Mouse (Mus musculus) forebrain, postnatal 0 days (tissue): ENCODE measurements around the gene Pde4dip. TPM values are rescaled to one million over a fixed set of nuclear protein-coding genes. Genes with fewer than 3 reads are reported as not detected.

ENCODE experiments used
- ATAC-seq: fragments of 200-750 bp; cut with Nextera tagmentation; 2 replicates; pipeline ENCODE4 v1.8.0; 2017; ENCODE audit warnings: mild to moderate bottlenecking, moderate library complexity
- DNase-seq: peaks from one replicate; pipeline ENCODE4 v3.0.0-alpha.2; 2015
- H3K27ac ChIP-seq: fragments of 300-500 bp; sonication (generic); 2 replicates; pipeline ENCODE4 v1.5.1; 2014; ENCODE audit warnings: low read depth, mild to moderate bottlenecking, antibody characterized with exemption, low read length, moderate library complexity, mixed read lengths
- H3K27me3 ChIP-seq: fragments of 300-500 bp; sonication (generic); 2 replicates; pipeline ENCODE4 v1.6.1; 2014; ENCODE audit warnings: mild to moderate bottlenecking, low read length, mixed read lengths; ENCODE audit not compliant: insufficient read depth
- H3K36me3 ChIP-seq: fragments of 300-500 bp; sonication (generic); 2 replicates; pipeline ENCODE4 v1.6.1; 2014; ENCODE audit warnings: mild to moderate bottlenecking, moderate library complexity; ENCODE audit not compliant: insufficient read depth
- H3K4me1 ChIP-seq: fragments of 300-500 bp; sonication (generic); 2 replicates; pipeline ENCODE4 v1.6.1; 2014; ENCODE audit warnings: antibody characterized with exemption; ENCODE audit not compliant: insufficient read depth
- H3K4me2 ChIP-seq: fragments of 300-500 bp; sonication (generic); 2 replicates; pipeline ENCODE4 v1.6.1; 2014; ENCODE audit warnings: low read depth, mild to moderate bottlenecking, moderate library complexity
- H3K4me3 ChIP-seq: fragments of 300-500 bp; sonication (generic); 2 replicates; pipeline ENCODE4 v1.5.1; 2014; ENCODE audit warnings: low read depth, low read length, mixed read lengths
- H3K9ac ChIP-seq: fragments of 300-500 bp; sonication (generic); 2 replicates; pipeline ENCODE4 v1.6.1; 2014; ENCODE audit warnings: mild to moderate bottlenecking
- H3K9me3 ChIP-seq: fragments of 300-500 bp; sonication (generic); 2 replicates; pipeline ENCODE4 v1.6.1; 2016; ENCODE audit warnings: low read length
- CTCF ChIP-seq: sonication (generic); IDR thresholded peaks from 2 replicates; pipeline ENCODE4 v1.5.1; 2016; ENCODE audit warnings: antibody characterized with exemption, control low read depth, low read depth
- WGBS: fragments of 180-500 bp; shearing (Covaris S2); extraction: QIAGEN DNeasy Blood & Tissue Kit; methylation state at CpG from one replicate; pipeline ENCODE4 v1.1.7; 2014; 5-methylcytosine and 5-hydroxymethylcytosine counted together
- polyA plus RNA-seq: library from polyadenylated mRNA; unstranded; fragments of >200 nt; fragmentation: Nextera tagmentation; extraction: Ambion mirVana; gene quantifications from 2 replicates; pipeline ENCODE4 v1.2.1, GENCODE M21; 2015
- total RNA-seq: library from RNA; depleted of rRNA; stranded (reverse); fragments of >200 nt; gene quantifications from 2 replicates; pipeline ENCODE4 v1.2.3, GENCODE M21; 2014

Pde4dip gene
- total and polyA plus RNA-seq, 2 experiments from 2014 or later: 53.1 to 118 TPM

GRCm38 (mm10) chr3:97869730-97870129 is 18.8 kb downstream of the Pde4dip start:
- no peak overlapping the region for H3K27ac ChIP-seq
- H3K4me1 ChIP-seq: no peaks in the 10 kb centered on the region
- no peaks in the 10 kb centered on the region for H3K9me3 ChIP-seq
- no peak overlapping the region for H3K4me2 ChIP-seq
- H3K9ac ChIP-seq: no peak overlapping the region
- 80% methylated on average over 4 of the region's 4 CpGs for WGBS
- no peak for TF ChIP-seq CTCF
- no peak overlapping the region for H3K4me3 ChIP-seq
- DNase-seq (no peak), ATAC-seq (no peak)
- no peaks in the 10 kb centered on the region for H3K36me3 ChIP-seq
- no peaks in the 10 kb centered on the region for H3K27me3 ChIP-seq

- DNase-seq: no peak
- TF ChIP-seq CTCF: no peak
- H3K4me3 ChIP-seq: no peak overlapping the region
- H3K27me3 ChIP-seq: no peaks in the 10 kb centered on the region
- no peaks in the 10 kb centered on the region for H3K4me1 ChIP-seq
- H3K4me2 ChIP-seq: peak overlapping the region; percentile 98; the same call in 1 of the 2 replicates
- no peaks in the 10 kb centered on the region for H3K9me3 ChIP-seq
- no peak overlapping the region for H3K9ac ChIP-seq
- no peak overlapping the region for H3K27ac ChIP-seq
- no peaks in the 10 kb centered on the region for H3K36me3 ChIP-seq
- no peak for ATAC-seq
- WGBS: 49% methylated on average over 5 of the region's 5 CpGs
Measured at GRCm38 (mm10) chr3:97868733-97869132, 19.8 kb downstream of the Pde4dip start.

- WGBS: 5% methylated on average over 42 of the region's 42 CpGs
- Histone ChIP-seq H3K4me2 (peak overlapping the region; percentile 98), H3K27me3 (no peaks in the 10 kb centered on the region), H3K9ac (peak overlapping the region; percentile 64), H3K4me3 (peak overlapping the region; percentile 59), H3K27ac (peak overlapping the region; percentile 50; the same call in 1 of the 2 replicates), H3K36me3 (no peaks in the 10 kb centered on the region), H3K4me1 (no peaks in the 10 kb centered on the region), H3K9me3 (no peaks in the 10 kb centered on the region)
- ATAC-seq (peak; percentile 96), DNase-seq (peak; percentile 74)
- no peak for TF ChIP-seq CTCF
Measured at GRCm38 (mm10) chr3:97868024-97868689, 20.4 kb downstream of the Pde4dip start.

- Histone ChIP-seq H3K27me3 (no peaks in the 10 kb centered on the region), H3K9ac (peak overlapping the region; percentile 64), H3K36me3 (no peaks in the 10 kb centered on the region), H3K4me1 (no peaks in the 10 kb centered on the region), H3K9me3 (no peaks in the 10 kb centered on the region), H3K27ac (peak overlapping the region; percentile 50; the same call in 1 of the 2 replicates), H3K4me3 (peak overlapping the region; percentile 59), H3K4me2 (peak overlapping the region; percentile 98)
- DNase-seq (peak; percentile 40), ATAC-seq (peak; percentile 69)
- no peak; the same call in 1 of the 2 replicates for TF ChIP-seq CTCF
- WGBS: 7% methylated on average over 27 of the region's 28 CpGs
Measured at GRCm38 (mm10) chr3:97867221-97868023, 21.1 kb downstream of the Pde4dip start.

- ATAC-seq (no peak), DNase-seq (no peak)
- 0 out of 2 replicates have a peak overlapping the region, but pooled peaks have one; percentile 64 for H3K9ac ChIP-seq
- H3K4me3 ChIP-seq: peak overlapping the region; percentile 59
- H3K4me1 ChIP-seq: no peaks in the 10 kb centered on the region
- H3K9me3 ChIP-seq: no peaks in the 10 kb centered on the region
- no peaks in the 10 kb centered on the region for H3K36me3 ChIP-seq
- WGBS: 59% methylated on average over 4 of the region's 4 CpGs
- H3K27ac ChIP-seq: no peak overlapping the region
- TF ChIP-seq CTCF: no peak
- H3K27me3 ChIP-seq: no peaks in the 10 kb centered on the region
- H3K4me2 ChIP-seq: peak overlapping the region; percentile 98
Measured at GRCm38 (mm10) chr3:97866696-97867095, 21.8 kb downstream of the Pde4dip start.

- no peaks in the 10 kb centered on the region for H3K9me3 ChIP-seq
- H3K4me2 ChIP-seq: no peak overlapping the region
- no peak overlapping the region for H3K4me3 ChIP-seq
- ATAC-seq (peak; percentile 84), DNase-seq (peak; percentile 55)
- 49% methylated on average over 7 of the region's 7 CpGs for WGBS
- no peak for TF ChIP-seq CTCF
- no peaks in the 10 kb centered on the region for H3K36me3 ChIP-seq
- H3K27me3 ChIP-seq: no peaks in the 10 kb centered on the region
- peak overlapping the region; percentile 42 for H3K27ac ChIP-seq
- no peak overlapping the region for H3K9ac ChIP-seq
- H3K4me1 ChIP-seq: peaks cover 5% of the 10 kb centered on the region
Measured at GRCm38 (mm10) chr3:97860820-97861451, 27.6 kb downstream of the Pde4dip start.

- TF ChIP-seq CTCF: no peak
- Histone ChIP-seq H3K4me2 (no peak overlapping the region), H3K4me1 (peaks cover 8% of the 10 kb centered on the region), H3K36me3 (no peaks in the 10 kb centered on the region), H3K9me3 (no peaks in the 10 kb centered on the region), H3K27ac (no peak overlapping the region), H3K9ac (no peak overlapping the region), H3K27me3 (no peaks in the 10 kb centered on the region), H3K4me3 (no peak overlapping the region)
- DNase-seq (no peak), ATAC-seq (no peak)
- WGBS: 79% methylated on average over 1 of the region's 1 CpGs
Measured at GRCm38 (mm10) chr3:97859400-97859799, 29.1 kb downstream of the Pde4dip start.
